Mouse (Mus musculus) left cerebral cortex, postnatal 25 days (tissue): ENCODE measurements around the gene Eipr1. TPM values are rescaled to one million over a fixed set of nuclear protein-coding genes. Genes with fewer than 3 reads are reported as not detected.

Experiments used
- DNase-seq, 2 experiments: peaks; one replicate each; pipeline ENCODE4 v3.0.0; 2022; ENCODE audit warnings: low spot score in 2 of 2, mixed read lengths in 1 of 2
- intact Hi-C: fragments of 180-260 bp; cut with DNase I; formaldehyde crosslinking; loops from one replicate; pipeline ENCODE4 v1.15.1; 2025
- total RNA-seq, 2 experiments: library from RNA; stranded (reverse); gene quantifications; 2 replicates each; pipeline ENCODE4 v1.2.3; 2021

The Eipr1 gene
- total RNA-seq, 2 experiments from 2014 or later, result 60.3 to 62.1 TPM

DNA sequence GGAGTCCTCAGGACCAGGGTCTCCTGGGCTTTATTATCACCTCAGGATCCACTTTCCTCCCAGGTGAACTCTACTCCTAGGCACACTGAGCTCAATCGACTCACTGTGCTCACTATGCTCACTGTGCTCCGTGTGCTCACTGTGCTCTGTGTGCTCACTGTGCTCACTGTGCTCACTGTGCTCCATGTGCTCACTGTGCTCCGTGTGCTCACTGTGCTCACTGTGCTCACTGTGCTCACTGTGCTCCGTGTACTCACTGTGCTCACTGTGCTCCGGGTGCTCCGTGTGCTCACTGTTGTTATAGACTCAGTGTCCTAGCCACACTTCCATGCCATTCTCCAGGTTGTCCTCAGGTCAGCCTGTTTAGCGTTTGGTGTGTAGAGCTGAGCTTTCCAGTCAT lies 18.4 kb downstream of the Eipr1 start:
- intact Hi-C loops, result loop anchor here (10.0 kb wide), 2 partner anchors 205 to 785 kb away; no protein-coding TSS in a partner anchor

DNA sequence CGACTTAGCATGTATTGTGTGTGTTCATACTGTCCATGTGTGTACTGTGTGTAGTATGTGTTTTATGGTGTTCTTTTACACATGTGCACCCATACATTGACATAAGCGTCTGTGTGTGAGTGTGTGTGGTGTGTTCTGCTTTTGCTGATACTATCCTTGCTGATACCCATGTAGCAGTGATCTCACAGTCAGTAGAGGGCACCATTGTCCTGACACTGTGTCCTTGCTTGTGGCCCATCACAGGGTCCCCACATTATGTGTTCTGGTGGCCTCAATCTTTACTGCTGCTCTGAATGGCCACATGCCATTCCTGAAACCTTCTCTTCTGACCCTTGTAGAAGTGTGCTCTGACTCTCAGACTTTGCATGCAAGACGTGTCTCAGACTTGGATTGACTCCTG lies 22.2 kb downstream of the Eipr1 start:
- intact Hi-C loops, result loop anchor here (10.0 kb wide), 2 partner anchors 201 to 781 kb away; no protein-coding TSS in a partner anchor
- DNase-seq, result no peak

More for the DNA sequence above, 18.4 kb downstream of the Eipr1 start:
- no peak for DNase-seq

DNA sequence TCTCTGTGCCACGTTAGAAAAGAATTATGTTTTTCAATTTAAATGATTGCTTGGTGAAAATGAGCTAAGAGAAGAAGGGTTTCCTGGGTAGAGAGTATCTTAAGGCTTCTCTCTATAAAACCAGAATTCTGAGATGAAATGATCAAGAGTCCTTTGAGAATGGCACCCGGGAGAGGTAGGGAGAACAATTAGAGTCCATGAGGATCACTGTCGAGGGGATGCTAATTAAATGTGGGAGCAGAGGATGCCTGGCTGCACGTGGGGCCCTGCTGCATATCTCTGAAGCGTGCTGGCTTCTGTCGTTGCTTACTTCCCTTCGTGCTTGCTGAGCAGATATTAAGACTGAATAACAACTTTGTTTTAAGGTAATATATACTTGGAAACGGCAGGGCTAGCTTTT lies 23.5 kb downstream of the Eipr1 start:
- no peak for DNase-seq
- intact Hi-C loops, result loop anchor here (10.0 kb wide), 2 partner anchors 200 to 780 kb away; no protein-coding TSS in a partner anchor

DNA sequence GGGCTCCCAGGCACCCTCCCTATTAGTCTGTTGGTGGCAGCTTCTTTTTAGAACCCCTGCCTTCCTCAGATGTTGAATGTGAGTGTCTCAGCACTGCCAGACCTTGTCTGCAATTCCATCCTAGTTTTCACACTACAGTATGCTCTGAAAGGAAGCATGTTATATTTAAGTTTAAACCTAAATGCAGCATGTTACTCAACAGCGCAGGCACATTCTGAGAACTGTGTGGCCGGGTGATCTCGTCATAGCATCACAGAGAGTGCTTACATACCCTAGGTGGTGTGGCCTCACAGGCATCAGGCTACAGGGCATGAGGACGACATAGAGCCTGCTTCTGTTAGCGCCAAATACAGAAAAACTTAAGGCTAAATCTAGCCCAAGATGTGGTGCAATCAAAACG lies 24.0 kb downstream of the Eipr1 start:
- intact Hi-C loops, result loop anchor here (10.0 kb wide), 2 partner anchors 199 to 779 kb away; no protein-coding TSS in a partner anchor
- DNase-seq, result peak in 1 of 2 experiments; percentile 65

DNA sequence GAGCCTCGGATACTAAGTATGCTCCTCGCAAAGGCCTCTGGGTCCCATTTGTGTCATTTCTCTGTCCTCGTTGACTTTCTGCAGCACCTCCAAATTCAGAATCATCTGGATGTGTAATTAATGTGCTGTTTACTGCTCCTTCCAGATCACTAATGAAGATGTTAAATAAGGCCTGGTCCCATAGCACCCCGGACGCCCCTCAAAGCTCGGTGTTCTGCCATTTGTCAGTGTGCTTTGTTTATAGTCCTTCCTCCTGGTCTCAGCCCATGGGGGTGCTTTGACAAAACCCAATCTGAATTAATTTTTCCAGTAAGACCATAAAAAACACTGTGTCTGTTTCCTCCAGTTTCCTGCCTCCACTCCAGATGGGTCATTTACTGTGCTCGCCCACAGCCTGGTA lies 28.6 kb downstream of the Eipr1 start:
- DNase-seq, result no peak

DNA sequence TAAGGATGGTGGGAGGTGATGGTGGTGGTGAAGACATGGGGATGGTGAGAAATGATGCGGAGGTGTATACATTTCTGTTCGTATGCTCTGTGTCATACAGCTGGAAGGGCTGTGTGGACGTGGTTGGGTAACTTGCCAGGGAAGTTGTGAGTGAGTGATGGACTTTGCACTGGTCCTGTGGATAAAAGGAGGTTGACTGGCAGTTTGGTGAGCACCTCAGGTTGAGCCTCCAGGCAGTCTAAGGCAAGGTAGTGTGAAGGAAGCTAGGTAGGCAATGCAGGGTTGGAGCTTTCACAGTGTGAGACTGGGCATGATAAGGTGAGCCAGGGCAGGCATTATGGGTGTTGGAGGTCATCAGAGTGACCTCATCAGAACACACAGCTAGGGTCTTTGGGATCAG lies 31.0 kb downstream of the Eipr1 start:
- intact Hi-C loops, result loop anchor here (5.0 kb wide), 2 partner anchors 50 to 70 kb away; no protein-coding TSS in a partner anchor

More for the DNA sequence above, 28.6 kb downstream of the Eipr1 start:
- intact Hi-C loops, result loop anchor here (5.0 kb wide), 2 partner anchors 52 to 68 kb away; no protein-coding TSS in a partner anchor

DNA sequence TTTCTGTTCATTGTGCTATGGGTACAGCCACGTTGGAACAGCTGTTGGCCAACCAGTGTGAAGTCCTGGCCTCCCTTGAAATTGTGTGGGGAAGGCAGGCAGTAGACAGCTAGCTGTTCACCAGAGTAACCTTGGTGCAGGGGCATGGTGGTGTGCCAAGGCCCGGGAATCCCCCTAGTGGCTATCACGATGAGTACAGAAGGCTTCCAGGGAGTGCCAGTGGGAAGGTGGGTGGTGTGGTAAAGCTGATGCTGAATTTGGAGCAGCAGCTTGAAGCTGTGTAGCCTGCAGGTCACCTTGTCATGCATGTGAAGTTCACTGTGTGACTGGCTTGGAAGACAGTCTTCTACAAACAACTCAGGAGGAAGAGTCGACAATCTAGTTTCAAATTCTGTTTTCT lies 32.8 kb downstream of the Eipr1 start:
- intact Hi-C loops, result loop anchor here (5.0 kb wide), 2 partner anchors 48 to 72 kb away; no protein-coding TSS in a partner anchor
- peak in 1 of 2 experiments; percentile 75 for DNase-seq

More for the DNA sequence above, 31.0 kb downstream of the Eipr1 start:
- DNase-seq, result no peak

DNA sequence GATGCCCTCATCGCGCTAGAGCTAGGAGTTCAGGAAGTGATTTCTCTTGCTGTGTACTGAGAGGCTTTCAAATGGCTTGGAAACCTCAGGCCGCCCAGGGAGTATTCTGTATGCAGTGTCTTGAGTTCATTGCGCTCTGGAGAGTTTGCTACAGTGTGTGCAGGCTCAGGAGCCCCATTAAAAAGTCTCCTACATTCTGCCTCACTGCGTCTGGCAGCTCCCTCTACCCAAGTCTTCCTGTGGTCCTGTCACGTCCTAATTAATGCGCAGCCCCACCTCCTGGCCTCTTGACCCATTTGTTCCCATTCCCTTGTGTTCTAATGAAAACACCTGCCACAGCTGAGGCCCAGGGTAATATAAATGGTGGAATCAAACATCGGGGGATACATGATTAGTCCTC lies 33.3 kb downstream of the Eipr1 start:
- intact Hi-C loops, result loop anchor here (5.0 kb wide), 2 partner anchors 47 to 73 kb away; no protein-coding TSS in a partner anchor
- no peak for DNase-seq

DNA sequence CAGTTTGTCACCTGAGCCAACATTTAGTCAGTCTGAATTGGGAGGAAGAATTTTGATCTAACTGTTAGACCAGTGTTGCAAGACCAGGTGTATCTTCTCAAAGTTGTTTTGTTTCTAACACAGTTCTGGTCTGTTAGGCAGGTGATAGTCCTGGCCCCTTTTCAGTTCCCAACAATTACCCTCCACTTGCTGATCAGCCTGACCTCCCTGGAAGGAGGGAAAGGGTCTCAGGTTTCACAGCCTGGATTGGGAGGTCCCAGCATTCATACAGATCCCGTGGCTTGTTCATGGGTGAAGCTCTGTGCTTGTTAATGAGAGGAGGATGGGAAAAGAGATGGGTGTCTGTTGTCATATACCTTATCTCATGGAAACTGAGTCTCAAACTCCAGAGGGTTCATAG lies 33.7 kb downstream of the Eipr1 start:
- intact Hi-C loops, result no loop called here
- DNase-seq, result no peak

DNA sequence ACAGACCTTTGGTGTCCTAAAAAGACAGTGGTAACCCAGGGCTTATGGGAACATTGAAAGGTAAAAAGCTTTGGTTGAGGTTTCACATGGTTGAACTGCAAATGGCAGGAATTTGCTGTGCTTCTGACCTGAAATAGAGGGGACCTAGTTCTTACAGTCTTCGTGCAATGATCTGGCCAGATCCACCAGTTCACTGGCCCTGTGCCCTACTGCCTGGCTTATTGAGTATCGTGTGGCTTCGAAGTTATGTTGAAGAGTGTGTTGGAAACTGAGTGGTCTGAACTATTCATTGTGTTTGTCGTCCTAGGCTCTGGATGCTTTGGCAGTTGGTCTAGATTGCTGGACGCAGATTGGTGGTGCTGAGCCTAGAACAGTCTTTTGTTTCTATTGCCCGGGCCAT lies 34.7 kb downstream of the Eipr1 start:
- DNase-seq, result no peak
- intact Hi-C loops, result no loop called here

DNA sequence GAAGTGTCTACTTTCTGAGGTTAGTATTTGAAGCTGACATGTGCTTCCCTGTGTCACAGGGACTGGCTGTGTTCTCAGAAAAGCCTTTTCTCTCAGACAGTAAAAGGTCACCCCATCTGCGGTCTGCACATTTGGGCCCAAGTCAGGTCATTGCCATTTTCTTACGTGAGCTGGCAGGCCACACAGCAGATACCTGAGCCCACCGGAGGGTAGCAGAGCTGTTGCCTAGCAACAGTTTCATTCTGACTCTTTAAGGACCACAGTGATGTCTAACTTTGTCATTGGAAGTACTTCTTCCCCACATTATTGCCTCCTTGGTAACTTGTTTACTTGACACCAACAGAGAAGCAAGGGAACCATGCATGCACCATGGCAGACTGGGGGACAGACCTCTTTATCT lies 41.0 kb downstream of the Eipr1 start:
- intact Hi-C loops, result no loop called here
- no peak for DNase-seq

DNA sequence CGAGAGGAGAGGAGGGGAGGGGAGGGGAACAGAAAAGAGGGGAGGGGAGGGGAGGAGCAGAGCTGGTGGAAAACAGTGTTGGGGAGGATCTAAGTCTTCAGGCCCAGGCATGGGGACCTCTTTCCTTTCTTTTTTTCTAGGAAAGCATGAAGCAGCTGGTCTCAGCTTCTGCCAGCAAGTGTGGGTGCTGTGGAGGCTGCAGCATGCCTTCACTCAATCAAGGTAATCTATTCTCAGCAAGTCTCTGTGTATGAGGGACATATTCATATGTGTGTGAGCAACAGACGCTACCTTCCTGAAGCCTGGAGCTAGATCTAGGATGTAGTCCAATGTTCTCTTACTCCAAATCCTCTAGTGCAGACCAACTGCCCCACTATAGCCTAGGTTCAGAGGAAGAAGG lies 42.1 kb downstream of the Eipr1 start:
- intact Hi-C loops, result no loop called here
- peak; percentile 54 to 94 for DNase-seq

DNA sequence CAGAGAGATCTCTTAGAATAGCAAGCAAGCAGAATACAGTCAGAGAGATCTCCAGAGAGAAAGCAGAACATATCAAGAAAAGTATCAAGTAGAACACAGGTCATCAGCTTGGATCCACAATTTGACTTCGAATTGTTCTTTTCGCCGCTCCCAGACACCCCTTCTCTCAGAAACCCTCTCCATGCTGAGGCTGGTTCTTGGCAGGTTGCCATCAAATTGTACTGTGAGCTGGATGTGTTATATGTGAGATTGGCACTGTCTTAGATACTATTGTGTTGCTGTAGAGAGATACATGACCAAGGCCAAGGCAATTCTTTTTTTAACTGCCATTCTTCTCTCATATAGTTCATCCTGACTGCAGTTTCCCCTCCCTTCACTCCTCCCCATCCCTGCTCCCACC lies 43.4 kb downstream of the Eipr1 start:
- intact Hi-C loops, result no loop called here
- no peak for DNase-seq

DNA sequence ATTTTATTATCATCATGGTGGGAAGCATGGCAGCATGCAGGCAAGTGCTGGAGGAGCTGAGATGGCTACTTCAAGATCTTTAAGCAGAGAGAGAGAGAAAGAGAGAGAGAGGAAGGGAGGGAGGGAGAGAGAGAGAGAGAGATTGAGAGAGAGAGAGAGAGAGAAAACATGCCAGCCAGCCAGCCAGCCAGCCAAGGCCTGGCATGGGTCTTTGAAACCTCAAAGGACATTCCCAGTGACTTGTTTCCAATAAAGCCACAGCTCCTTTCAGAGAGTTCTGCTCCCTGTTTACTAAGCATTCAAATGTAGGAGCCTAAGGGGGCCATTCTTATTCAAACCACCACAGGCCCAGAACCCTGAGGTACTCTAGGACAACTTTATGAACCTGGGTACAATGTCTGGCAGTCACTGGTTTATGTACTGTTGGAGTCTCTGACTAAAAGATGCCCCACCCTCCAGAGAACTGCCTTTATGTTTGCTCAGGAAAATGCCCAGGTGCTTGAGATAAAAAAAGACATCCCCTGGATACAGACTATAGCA lies 45.3 kb downstream of the Eipr1 start:
- DNase-seq, result no peak
- intact Hi-C loops, result no loop called here

DNA sequence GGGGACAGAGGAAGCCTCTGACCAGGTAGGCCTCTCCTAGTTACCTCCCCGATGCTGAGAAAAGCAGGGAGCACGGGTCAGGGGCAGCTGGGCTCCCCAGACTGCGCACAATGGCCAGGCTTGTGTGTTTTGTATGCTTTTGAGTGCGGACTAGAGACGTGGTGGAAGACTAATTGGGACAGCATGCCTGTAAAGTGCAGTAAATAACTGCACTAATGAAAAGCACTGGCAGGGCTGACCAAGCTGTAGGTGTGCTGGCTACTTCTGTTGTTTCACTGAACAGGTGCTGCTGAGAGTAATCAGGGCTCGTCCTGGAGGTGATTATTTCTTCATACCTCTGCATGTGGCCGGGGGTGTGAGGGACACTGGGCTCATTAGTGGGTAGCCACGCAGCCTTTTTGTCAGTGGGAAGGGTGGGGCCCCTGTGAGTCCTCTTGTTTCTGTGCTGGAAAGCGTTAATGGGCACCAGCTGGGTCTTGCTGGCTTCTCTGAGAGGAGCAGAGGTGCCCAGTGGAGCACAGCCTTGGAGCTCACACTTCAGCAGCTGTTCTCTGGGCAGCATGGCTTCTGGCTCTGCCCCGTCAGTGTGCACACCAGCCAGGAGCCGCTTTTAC lies 48.3 kb downstream of the Eipr1 start:
- intact Hi-C loops, result no loop called here
- DNase-seq, result no peak

DNA sequence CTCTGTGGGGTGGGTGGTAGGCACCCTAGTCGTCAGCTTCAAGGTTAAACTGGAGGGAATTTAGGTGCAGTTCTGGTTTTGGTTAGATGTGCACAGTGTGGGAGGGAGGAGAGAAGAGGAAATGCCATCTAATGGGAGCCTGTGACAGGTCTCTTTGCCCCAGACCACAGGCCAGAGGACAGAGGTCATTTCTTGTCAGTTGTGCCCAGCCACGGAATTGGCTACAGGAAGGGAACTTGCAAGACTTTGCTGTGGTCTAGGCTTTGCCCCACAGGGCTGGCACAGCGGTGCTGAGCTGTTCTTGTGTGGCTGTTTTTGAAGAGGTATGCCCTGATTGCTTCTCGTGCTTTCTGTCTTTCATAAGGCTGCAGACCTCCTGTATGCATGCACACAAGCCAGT lies 48.8 kb downstream of the Eipr1 start:
- no peak for DNase-seq
- intact Hi-C loops, result no loop called here

DNA sequence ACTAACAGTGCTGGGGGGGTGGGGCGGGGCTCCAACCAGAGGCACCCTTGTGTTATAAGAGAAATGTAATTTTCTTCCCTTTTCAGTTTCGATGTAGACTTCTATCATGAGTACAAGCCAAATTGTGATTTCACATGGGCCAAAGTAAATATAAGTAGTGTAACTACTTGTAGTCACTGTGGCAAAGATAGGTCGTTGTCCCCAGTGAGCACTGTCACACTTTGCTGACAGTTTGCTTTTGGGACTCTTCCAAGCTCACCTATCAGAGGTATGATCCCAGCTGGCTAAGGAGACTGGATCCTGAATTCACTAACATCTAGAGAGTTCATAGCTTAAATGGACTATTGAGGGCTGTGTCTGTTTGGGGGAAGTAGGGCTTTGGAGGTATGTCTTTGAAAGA lies 49.3 kb downstream of the Eipr1 start:
- intact Hi-C loops, result no loop called here

DNA sequence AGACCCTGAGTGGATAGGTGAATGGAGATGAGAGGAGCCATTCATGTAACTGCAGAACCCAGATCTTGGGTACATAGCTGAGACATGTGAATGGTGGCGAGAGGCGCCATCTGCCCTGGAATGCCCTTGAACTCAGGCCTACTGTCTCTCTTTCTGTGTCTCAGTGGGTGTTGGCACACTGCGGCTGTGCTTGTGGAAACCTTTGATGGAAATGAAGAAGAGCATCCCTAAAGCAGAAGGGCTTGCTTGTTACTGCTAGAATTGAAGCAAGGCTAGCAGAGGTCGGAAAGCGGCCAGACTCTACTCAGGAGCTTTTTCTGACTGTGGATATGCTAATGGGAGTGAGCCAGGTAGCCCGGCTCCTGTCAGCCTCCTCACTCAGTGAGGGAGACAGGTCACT lies 50.1 kb downstream of the Eipr1 start:
- intact Hi-C loops, result no loop called here
- no peak for DNase-seq

More for the DNA sequence above, 49.3 kb downstream of the Eipr1 start:
- DNase-seq, result no peak

DNA sequence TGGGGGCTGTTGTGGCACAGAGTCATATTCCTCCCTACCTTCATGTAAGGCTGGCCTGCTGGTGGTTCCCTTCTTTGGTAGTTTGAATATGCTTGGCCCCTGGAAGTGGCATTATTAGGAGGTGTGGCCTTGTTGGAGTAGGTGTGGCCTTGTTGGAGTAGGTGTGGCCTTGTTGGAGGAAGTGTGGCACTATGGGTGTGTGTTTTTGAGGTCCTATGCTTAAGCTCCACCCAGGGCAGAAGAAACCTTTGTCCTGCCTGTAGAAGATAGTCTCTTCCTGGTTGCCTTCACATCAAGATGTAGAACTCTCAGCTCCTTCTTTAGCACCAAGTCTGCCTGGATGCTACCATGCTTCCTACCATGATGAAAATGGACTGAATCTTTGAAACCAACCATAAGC lies 51.4 kb downstream of the Eipr1 start:
- intact Hi-C loops, result no loop called here
- DNase-seq, result no peak

DNA sequence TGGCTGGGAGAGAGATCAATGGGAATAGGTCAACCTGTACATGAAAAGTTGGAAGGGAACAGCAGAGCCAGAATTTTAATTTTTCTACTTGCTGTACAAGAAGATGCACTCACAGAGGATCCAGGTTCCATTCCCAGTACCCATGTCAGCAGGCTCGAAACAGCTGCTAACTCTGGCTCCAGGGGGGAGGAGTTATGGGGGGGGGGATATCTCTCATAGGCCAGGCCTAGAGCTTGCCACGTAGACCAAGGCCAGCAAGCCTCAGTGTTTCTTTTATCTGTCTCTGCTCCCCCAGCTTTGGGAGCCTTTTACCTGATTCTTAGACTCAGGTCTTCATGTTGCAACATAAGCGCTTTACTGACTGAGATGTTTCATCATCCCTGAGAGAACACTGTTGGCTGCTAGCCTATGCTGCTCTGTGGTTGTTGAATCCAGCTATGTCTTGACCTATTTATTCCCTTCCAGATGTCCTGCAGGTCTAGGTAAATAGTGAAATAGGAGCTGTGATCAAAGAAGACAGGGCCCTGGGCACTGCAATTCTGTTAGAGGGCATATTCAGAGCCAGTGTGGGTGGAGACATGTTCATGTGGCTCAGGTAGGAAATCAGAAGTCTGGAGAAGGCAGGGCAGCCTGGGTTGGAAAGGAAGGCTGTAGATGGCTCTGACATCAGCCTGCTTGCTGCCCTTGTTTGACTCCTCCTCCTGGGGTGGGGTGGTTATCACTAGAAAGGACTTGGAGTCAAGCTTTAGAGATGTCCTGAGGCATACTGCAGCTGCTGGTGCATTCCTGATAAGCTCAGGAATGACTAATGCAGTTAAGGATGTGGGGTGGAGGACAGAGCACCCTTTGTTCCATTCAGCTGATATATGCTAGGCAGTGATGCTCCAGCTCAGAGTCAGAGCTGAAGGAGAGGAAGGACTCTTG lies 53.2 kb downstream of the Eipr1 start:
- intact Hi-C loops, result no loop called here
- no peak for DNase-seq
